Mouse (Mus musculus) thymus, postnatal 36 days (tissue): Measurements from ENCODE around the gene Paics.
"Not testable (repeated sequence)": the region's sequence is repeated elsewhere in the genome, so short reads cannot be mapped to it uniquely, and the experiment has no call there.

Experiments used
- DNase-seq, 2 experiments: peaks; one replicate each; pipeline ENCODE4 v3.0.0; 2022; ENCODE audit warnings: mixed read lengths in 2 of 2

Paics gene

GRCm38 (mm10) chr5:76951106-76952027 lies at the start of gene Paics, which contains the start of gene Ppat:
Gene Paics (plus strand): TSS chr5:76951307.
Gene Ppat (minus strand): TSS chr5:76951578.
- DNase-seq = peak; percentile 98

GRCm38 (mm10) chr5:76902131-76902530 lies 49.0 kb upstream of the Paics start:
- DNase-seq = no peak

- no peak for DNase-seq
Measured at GRCm38 (mm10) chr5:76904713-76905404, 46.2 kb upstream of the Paics start.

GRCm38 (mm10) chr5:76905405-76906154 lies 45.5 kb upstream of the Paics start, which contains the start of gene Aasdh:
Gene Aasdh (minus strand): TSS chr5:76905514.
- DNase-seq = peak; percentile 94 to 96

GRCm38 (mm10) chr5:76906155-76906499 lies 45.0 kb upstream of the Paics start:
- DNase-seq = no peak

GRCm38 (mm10) chr5:76910807-76911206 lies 40.3 kb upstream of the Paics start:
- DNase-seq = no peak

GRCm38 (mm10) chr5:76912522-76912921 lies 38.6 kb upstream of the Paics start:
- DNase-seq = not testable (repeated sequence)

- DNase-seq = no peak
Measured at GRCm38 (mm10) chr5:76922833-76923232, 28.3 kb upstream of the Paics start.

- DNase-seq = no peak
Measured at GRCm38 (mm10) chr5:76923428-76923827, 27.7 kb upstream of the Paics start.

GRCm38 (mm10) chr5:76924296-76924695 lies 26.8 kb upstream of the Paics start:
- no peak for DNase-seq

- no peak for DNase-seq
Measured at GRCm38 (mm10) chr5:76928124-76928832, 22.8 kb upstream of the Paics start.

GRCm38 (mm10) chr5:76929180-76929877 lies 21.8 kb upstream of the Paics start:
- no peak for DNase-seq

GRCm38 (mm10) chr5:76939717-76940116 lies 11.4 kb upstream of the Paics start:
- DNase-seq = no peak

- no peak for DNase-seq
Measured at GRCm38 (mm10) chr5:76941975-76942374, 9.1 kb upstream of the Paics start.

GRCm38 (mm10) chr5:76942505-76942904 lies 8.6 kb upstream of the Paics start:
- no peak for DNase-seq

- no peak for DNase-seq
Measured at GRCm38 (mm10) chr5:76944965-76945677, 6.0 kb upstream of the Paics start.

- no peak for DNase-seq
Measured at GRCm38 (mm10) chr5:76945678-76946033, 5.5 kb upstream of the Paics start.

GRCm38 (mm10) chr5:76947142-76947541 lies 4.0 kb upstream of the Paics start:
- DNase-seq = no peak

- DNase-seq = no peak
Measured at GRCm38 (mm10) chr5:76947758-76948157, 3.3 kb upstream of the Paics start.

- DNase-seq = no peak
Measured at GRCm38 (mm10) chr5:76950343-76951105, 583 bp upstream of the Paics start.
